Mouse (Mus musculus) adrenal gland, adult 8-10 months (tissue): ENCODE measurements around the gene Tnrc18. TPM values are rescaled to one million over a fixed set of nuclear protein-coding genes. Genes with fewer than 3 reads are reported as not detected.
A peak's percentile ranks its signal among the peaks of the same experiment; 100 is the strongest.

Experiments used
- DNase-seq: peaks from one replicate; pipeline ENCODE4 v3.0.0; 2022
- total RNA-seq, 4 experiments: library from RNA; stranded (reverse); gene quantifications; 2 replicates each; pipeline ENCODE4 v1.2.4; 2022

Tnrc18 gene
- total RNA-seq, 4 experiments from 2014 or later, result 75.1 to 117 (median 96.9) TPM

- no peak for DNase-seq
These were observed 41.4 kb downstream of the Tnrc18 start for GRCm38 (mm10) chr5:142776080-142776479.

GRCm38 (mm10) chr5:142774771-142775170, 42.7 kb downstream of the Tnrc18 start:
- DNase-seq, result no peak

GRCm38 (mm10) chr5:142771964-142772363, 45.5 kb downstream of the Tnrc18 start:
- DNase-seq, result peak; percentile 32

- no peak for DNase-seq
These were observed 46.4 kb downstream of the Tnrc18 start for GRCm38 (mm10) chr5:142771034-142771433.

GRCm38 (mm10) chr5:142769641-142770040, 47.8 kb downstream of the Tnrc18 start:
- DNase-seq, result no peak

GRCm38 (mm10) chr5:142768352-142769267, 48.9 kb downstream of the Tnrc18 start:
- no peak for DNase-seq

GRCm38 (mm10) chr5:142767937-142768336, 49.5 kb downstream of the Tnrc18 start:
- DNase-seq, result peak; percentile 70

GRCm38 (mm10) chr5:142766708-142767107, 50.8 kb downstream of the Tnrc18 start:
- no peak for DNase-seq

- no peak for DNase-seq
These were observed 52.6 kb downstream of the Tnrc18 start for GRCm38 (mm10) chr5:142764889-142765288.

GRCm38 (mm10) chr5:142764306-142764705, 53.2 kb downstream of the Tnrc18 start:
- no peak for DNase-seq

- no peak for DNase-seq
These were observed 55.2 kb downstream of the Tnrc18 start for GRCm38 (mm10) chr5:142762082-142762807.

- no peak for DNase-seq
These were observed 56.0 kb downstream of the Tnrc18 start for GRCm38 (mm10) chr5:142761326-142761983.

- DNase-seq, result no peak
These were observed 57.7 kb downstream of the Tnrc18 start for GRCm38 (mm10) chr5:142759786-142760185.

- DNase-seq, result no peak
These were observed 65.2 kb downstream of the Tnrc18 start for GRCm38 (mm10) chr5:142752241-142752640.

- DNase-seq, result no peak
These were observed 67.3 kb downstream of the Tnrc18 start for GRCm38 (mm10) chr5:142750173-142750572.

GRCm38 (mm10) chr5:142747026-142747629, 70.3 kb downstream of the Tnrc18 start:
- DNase-seq, result no peak

GRCm38 (mm10) chr5:142739941-142740340, 77.5 kb downstream of the Tnrc18 start:
- DNase-seq, result peak; percentile 70

GRCm38 (mm10) chr5:142731916-142732315, 85.5 kb downstream of the Tnrc18 start:
- DNase-seq, result no peak

GRCm38 (mm10) chr5:142730295-142730694, 87.2 kb downstream of the Tnrc18 start:
- no peak for DNase-seq

GRCm38 (mm10) chr5:142728301-142728700, 89.2 kb downstream of the Tnrc18 start:
- no peak for DNase-seq

GRCm38 (mm10) chr5:142726748-142727147, 90.7 kb downstream of the Tnrc18 start:
- no peak for DNase-seq

- no peak for DNase-seq
These were observed 93.2 kb downstream of the Tnrc18 start for GRCm38 (mm10) chr5:142724265-142724664.
